Mouse (Mus musculus): ENCODE data around the gene Grhpr.
"Not testable (repeated sequence)": the region's sequence is repeated elsewhere in the genome, so short reads cannot be mapped to it uniquely, and the experiment has no call there.

The Grhpr gene

DNA sequence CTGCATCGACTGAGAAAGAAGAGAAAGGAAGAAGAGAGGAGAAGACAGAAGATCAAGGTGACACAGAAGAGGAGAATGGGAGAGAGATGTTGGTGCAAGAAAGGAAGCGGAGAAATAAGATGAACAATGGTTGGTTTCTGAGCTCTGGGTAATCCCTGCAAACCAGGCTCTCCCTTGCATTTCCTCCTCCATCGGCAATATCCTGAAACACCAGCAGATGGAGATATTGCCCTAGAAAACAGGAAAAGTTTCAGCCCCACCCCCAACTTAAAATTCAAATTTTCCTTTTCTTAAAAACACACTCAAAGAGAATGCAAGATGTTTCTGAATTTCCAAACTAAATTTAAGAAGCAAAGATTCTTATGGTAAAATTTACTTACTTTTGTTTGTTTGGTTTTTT lies 34.4 kb downstream of the Grhpr start:
- DNase-seq (ENCODE audit: low spot score), result peak; percentile 42

- DNase-seq (ENCODE audit: low spot score), result peak; percentile 88
These were observed 37.3 kb downstream of the Grhpr start, which contains the start of gene Polr1e for GRCm38 (mm10) chr4:45018452-45018980. Gene Polr1e (plus strand): TSS chr4:45018583.

DNA sequence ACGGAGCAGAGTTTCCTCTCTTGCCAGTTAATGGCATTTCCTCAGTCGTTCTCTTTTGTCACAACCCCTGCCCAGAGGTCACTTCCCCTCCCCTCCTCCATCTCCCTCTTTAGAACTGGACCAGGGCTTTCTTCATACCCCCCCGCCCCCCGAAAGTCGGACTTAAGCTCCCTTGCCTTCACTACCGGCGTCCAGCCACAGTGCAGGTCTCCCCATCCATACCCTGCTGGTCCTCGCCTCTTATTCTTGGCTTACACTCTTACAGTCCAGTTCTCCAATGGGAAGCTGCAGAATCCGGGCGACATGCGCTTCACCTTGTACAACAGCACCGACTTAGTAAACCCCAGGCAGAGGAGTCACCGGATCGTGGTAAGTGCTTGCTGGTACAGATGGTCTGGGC lies 37.8 kb downstream of the Grhpr start:
- DNase-seq (ENCODE audit: low spot score), result no peak

GRCm38 (mm10) chr4:45026459-45026858 lies 45.3 kb downstream of the Grhpr start:
- DNase-seq (ENCODE audit: low spot score), result no peak

DNA sequence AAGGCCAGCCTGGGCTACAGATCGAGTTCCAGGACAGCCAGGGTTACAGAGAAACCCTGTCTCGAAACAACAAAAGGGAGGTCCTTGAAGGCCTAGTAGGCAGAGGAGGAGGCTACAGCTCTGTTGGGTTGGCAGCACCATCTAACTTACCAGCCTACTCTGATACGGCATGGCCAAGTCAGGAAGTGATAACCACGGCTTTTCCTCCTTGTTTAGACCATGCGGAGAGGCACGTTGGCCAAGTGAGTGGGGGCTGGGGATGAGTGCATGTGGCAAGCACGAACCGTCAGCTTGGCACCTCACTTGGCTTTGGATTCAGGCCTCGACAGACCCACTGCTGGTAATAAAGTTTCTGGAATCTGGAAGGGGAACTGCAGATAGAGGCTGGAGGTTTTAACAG lies 51.4 kb downstream of the Grhpr start:
- DNase-seq (ENCODE audit: low spot score), result no peak

DNA sequence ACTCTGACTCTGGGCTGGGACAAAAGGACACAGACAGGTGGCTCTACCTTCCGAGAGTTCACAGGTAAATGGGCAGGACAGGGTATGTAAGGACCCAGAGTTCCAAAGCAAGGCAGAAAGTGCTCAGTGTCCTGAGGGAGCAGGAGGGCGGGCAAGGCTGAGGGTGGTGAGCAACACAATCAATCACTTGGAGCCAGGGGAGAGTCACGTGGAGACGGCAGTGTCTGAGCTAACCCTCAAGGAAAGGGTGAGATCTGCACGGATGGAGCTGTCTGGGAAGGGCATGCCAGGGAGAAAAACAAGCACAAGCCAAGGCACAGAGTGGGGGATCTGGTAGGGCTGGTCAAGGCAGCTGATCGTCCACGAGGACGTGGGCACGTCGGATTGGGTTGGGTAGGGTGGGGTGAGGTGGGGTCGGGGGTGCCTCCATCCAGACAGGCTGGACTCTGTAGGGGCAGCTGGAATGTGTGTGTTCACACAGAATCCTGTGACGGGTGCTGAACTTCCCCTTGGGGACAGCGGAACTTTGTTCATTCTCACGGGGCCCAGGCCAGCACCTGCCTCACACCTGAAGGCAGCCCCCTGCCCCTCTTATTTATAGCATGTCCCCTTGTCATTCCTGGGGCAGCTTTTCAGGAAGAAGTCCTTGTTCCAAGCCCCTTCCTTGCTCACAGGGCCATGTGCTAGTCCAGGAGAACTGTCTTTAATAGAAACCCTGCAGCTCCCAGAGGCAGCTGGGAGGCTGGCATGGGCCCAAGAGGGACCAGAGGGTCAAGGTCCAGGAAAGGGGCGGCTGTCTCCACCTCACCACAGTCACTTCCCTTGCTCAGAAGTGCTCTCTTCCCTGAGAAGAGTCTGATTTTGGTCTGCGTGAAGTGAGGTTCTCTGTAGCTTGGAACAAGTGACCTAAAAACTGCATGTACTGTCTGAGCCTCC lies 53.8 kb downstream of the Grhpr start:
- no peak for DNase-seq (ENCODE audit: low spot score)

- DNase-seq (ENCODE audit: low spot score), result no peak
These were observed 54.9 kb downstream of the Grhpr start for GRCm38 (mm10) chr4:45036048-45036447.

GRCm38 (mm10) chr4:45036571-45036970 lies 55.4 kb downstream of the Grhpr start:
- no peak for DNase-seq (ENCODE audit: low spot score)

DNA sequence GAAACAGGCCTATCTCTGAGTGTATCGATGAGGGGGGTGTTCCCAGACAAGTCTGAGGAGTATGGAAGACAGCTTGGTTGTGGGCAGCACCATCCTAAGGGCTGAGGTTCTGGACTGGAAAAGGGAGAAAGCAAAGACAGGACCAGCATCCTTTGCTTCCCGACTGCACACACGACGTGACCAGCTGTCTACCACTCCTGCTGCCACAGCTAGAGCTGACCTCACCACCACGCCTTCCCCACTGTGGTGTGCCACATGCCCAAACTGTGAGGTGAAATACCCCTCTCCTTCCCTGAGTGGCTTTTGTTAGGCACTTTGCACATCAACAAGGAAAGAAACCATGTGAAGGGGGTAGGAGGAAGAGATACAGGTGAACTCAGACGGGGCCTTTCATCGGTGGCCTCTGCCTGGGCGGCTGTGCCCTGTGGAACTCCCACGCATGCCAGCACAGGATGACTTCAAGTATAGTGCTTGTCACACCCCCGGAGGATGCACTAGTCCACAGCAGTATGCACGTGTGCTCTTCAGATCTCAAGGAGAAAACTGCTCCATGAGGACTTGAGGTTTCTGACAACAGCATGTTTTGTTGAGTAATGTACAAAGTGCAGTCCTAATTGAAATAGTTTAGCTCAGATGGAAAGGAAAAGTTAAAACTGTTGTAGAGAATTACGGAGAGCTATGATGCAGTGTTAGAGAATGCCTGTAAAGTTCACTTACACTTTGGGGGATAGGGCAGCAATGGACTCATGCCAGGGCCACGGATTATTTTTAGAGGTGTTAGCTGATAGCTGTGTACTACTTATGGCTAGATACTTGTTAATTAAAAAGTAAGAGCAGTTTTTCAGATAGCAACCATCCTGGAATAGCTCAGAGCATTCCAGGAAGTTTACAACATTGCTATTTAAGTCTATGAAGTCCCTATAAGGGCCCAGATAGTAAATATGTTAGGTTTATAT lies 56.5 kb downstream of the Grhpr start:
- no peak for DNase-seq (ENCODE audit: low spot score)

DNA sequence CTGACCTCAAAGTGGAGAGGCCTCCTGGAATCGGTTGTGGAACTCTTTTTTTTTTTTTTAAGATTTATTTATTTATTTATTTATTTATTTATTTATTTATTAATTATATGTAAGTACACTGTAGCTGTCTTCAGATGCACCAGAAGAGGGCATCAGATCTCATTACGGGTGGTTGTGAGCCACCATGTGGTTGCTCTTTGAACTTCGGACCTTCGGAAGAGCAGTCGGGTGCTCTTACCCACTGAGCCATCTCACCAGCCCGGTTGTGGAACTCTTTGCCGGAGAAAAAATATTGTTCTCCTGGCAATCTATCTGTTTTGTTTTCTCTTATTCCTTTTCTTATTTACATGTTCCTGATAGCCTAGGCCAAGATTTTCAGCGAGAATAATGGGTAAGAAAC lies 57.7 kb downstream of the Grhpr start:
- DNase-seq (ENCODE audit: low spot score), result not testable (repeated sequence)

DNA sequence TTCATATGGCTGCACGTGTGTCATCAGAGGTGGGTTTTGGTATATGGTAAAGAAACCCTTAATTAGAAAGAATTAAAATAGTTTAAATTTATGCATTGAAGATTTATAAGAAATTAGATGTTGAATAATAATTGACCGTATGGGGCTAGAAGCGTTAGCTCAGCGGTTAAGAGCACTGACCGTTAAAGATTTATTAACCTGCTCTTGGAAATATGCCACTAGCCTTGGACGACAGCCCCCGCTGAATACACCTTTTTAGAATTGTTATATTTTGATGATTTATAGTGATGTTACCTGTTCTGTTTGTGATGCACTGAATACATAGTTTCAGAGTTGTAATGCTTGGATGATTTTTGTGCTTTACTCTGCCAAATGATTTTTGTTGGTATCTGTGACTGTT lies 58.4 kb downstream of the Grhpr start:
- DNase-seq (ENCODE audit: low spot score), result not testable (repeated sequence)

All from T-cell, adult 2 months (primary cell).